Mouse (Mus musculus) splenic B cell, adult 2 months (primary cell): ENCODE results near the gene Msi2.

Experiments
- DNase-seq: peaks from one replicate; pipeline ENCODE4 v3.0.0-alpha.2; 2011; ENCODE audit warnings: low read depth, low spot score
- H3K27me3 ChIP-seq: 2 replicates; pipeline ENCODE4 v1.6.1; 2012; ENCODE audit warnings: mild to moderate bottlenecking, low read length, moderate library complexity, mixed read lengths; ENCODE audit not compliant: control insufficient read depth, poor library complexity, insufficient read depth, severe bottlenecking
- H3K36me3 ChIP-seq: 2 replicates; pipeline ENCODE4 v1.6.1; 2012; ENCODE audit warnings: mild to moderate bottlenecking, low read length, moderate library complexity, mixed read lengths; ENCODE audit not compliant: control insufficient read depth, poor library complexity, insufficient read depth, severe bottlenecking

Gene Msi2

DNA sequence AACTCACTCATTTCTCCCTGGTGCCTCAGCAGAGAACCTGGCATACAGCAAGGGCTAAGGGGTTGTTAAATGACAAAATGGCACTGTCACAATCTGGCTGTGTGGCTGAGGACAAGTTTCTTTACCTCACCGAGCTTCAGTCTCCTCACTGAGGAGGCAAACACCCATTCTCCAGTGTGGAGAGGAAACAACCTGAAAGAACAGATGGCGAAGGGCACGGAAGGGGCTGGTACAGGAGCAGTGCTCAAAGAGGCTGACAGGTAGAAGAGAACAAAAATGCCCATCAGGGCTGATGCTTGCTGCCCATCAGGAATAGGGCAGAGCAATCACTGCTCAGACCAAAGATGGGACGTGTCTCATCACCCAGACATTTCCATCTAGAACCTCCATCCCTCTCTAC, 208.8 kb downstream of the Msi2 start:
- H3K27me3 ChIP-seq, result no peaks in the 10 kb centered on the region
- DNase-seq, result no peak
- no peaks in the 10 kb centered on the region for H3K36me3 ChIP-seq

DNA sequence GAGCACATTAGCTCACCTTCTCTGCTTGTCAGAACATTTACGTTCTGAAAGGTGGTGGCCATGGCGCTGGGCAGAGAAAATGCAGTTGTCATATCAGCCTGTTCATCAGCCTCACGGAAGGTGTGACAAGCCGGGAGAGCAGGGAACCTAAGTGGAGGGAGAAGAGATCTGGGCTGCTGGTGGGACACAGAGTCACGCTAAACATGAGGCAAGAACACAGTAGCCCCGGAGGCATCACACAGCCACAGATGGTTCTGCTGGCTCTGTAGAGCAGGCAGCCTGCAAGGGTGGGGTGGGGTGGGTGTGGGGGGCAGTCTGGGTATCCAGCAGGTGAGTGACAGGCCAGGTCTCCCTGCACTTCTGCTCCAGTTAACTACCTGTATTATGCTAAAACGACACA, 210.2 kb downstream of the Msi2 start:
- Histone ChIP-seq H3K36me3 (no peaks in the 10 kb centered on the region), H3K27me3 (no peaks in the 10 kb centered on the region)
- no peak for DNase-seq

DNA sequence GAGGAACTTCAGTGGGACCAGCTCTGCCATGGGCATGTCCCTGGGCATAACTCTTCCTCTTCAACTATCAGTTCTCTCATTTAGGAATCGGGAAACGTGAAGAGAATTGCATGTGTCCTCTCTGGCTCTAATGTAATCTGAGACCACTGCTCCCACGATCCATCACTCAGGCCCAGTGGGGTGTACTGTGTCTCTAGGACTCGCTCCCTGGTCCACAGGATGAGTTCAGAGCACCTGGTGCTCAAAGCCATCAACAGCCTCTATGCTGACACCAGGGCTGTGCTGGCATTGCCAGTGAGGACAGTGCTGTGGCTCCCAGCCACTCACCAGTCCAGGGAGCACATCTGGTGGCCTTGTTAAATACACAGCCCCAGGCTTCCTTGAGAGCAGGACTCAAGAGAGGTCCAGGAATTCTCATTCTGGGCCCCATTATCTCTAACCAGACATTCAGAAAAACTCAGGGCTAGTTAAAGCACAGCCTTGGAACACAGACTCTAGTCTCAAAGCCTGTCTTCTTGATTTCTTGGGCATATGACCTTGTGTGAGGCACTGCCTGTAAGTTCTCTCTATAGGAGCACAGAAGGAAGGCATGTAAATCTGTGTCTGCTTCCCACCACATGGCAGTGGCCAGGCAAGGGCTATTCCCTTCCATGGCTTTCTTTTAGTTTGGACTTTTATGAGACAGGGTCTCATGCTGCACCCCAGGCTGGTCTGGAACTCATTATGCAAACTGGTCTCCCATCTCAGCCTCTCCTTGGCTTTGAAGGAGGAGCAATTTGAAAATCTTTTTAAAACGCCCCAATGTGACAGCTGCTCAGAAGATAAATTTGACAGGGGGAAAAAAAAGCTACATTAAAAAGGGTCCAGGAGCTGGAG, 211.5 kb downstream of the Msi2 start:
- H3K27me3 ChIP-seq, result no peaks in the 10 kb centered on the region
- no peaks in the 10 kb centered on the region for H3K36me3 ChIP-seq
- DNase-seq, result no peak

DNA sequence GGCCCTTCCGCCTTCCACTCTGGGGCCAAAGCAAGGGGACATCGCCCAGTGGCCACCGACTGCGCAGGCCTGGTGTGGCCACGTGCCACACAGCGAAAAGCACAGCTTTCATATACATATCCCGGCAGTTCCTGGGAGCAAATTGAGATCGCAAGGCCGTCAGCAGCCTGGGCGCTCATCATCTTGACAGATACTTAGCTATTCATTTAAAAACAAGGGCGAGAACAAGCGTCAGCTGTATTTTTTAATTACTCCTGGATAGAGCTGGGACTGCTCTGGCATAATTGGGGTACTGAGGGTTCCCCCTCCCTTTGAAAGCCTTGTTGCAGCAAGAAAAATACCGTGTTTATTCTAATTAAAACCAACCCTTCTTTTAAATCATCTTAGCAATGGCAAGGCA, 212.2 kb downstream of the Msi2 start:
- no peaks in the 10 kb centered on the region for H3K36me3 ChIP-seq
- DNase-seq, result no peak
- no peaks in the 10 kb centered on the region for H3K27me3 ChIP-seq

DNA sequence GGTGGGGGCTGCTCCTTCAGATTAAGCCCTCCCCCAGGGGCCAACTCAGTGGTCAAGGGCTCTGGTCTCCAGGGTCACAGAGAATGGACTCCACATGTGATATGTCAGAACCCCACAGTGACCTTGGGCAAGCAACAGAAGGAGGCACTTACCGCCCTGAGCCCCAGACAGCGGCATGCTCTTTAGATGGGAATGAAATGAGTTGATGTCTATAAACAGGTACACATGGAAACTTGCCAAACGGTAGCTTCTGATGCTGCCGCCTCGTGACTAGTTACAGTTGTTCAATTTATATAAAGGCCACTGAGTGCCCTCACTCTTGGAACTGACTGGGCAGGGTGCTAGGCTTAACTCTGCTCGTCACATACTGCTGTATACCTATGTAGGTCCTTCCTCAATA, 215.7 kb downstream of the Msi2 start:
- DNase-seq, result no peak

DNA sequence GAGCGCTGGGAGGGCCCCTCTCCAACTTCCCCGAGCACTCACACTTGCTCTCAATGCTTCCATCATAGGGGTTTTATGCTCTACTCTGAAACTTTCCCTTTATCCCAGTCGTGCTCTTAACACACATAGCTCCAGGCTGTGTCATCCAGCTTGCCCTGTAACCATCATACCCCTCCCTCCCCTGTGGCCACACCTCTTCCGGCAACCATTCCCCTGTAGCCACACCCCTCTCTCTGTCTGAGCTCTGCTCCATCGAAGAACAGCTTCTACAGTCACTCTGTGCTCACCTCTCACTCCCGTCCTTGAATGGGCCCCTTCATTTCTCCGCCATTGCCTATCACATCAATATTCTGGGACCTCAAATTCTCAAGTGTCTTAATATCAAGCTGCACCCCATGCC, 219.8 kb downstream of the Msi2 start:
- Histone ChIP-seq H3K27me3 (no peaks in the 10 kb centered on the region), H3K36me3 (no peaks in the 10 kb centered on the region)
- peak; percentile 25 for DNase-seq

More for the DNA sequence above, 215.7 kb downstream of the Msi2 start:
- Histone ChIP-seq H3K27me3 (no peaks in the 10 kb centered on the region), H3K36me3 (no peaks in the 10 kb centered on the region)

DNA sequence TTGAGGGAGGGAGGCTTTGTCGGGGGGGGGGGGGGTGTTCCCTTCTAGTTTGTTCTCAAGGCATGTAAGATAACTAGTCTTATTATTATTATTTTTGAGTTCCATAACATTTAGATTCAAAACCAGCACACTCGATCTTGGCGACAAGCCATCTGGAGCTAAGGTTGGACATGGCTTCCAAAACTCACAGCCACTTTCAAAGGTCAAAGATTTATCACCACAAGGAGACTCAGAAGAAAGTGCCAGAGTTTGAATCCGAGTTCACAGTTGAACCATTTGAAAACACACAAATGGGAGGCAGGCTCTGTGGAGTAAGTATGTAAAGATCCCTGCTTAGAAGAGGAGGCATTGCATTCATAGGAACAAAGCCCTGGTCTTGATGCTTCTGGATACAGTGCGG, 221.9 kb downstream of the Msi2 start:
- no peaks in the 10 kb centered on the region for H3K27me3 ChIP-seq
- no peaks in the 10 kb centered on the region for H3K36me3 ChIP-seq
- DNase-seq, result no peak

DNA sequence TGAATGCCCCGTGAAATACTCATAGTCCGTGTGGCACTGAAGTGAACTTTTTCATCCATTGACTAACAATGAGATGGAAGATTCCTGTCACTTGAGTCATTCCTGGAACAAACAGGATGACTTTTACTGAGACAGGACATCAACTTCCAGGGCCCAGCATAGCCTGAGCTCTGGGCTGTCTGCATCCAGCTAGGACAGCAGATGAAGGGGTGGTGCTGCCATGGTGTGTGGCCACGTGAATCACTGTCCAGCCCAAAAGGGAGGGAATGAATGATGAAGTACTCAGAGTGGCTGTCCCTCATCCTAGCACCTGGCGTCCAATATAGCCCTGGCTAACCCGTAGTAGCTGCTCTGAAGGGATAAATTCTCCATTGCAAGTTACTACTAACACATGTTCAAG, 222.6 kb downstream of the Msi2 start:
- no peaks in the 10 kb centered on the region for H3K27me3 ChIP-seq
- no peak for DNase-seq
- H3K36me3 ChIP-seq, result no peaks in the 10 kb centered on the region

DNA sequence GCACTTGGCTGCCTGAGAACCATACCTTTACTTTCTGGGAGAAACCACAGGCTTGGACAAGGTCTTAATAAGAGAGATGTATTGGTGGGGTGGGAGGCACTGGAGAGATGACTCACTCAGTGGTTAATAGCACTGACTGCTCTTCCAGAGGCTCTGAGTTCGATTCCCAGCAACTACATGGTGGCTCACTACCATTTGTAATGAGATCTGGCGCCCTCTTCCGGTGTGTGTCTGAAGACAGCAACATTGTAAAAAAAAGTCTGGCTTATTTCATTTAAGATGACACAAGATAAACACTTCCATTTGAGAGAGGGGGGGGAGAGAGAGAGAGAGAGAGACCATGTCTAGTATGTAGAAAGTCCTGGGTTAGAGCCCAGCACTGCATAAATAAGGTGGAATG, 223.3 kb downstream of the Msi2 start:
- Histone ChIP-seq H3K27me3 (no peaks in the 10 kb centered on the region), H3K36me3 (no peaks in the 10 kb centered on the region)
- DNase-seq, result no peak

DNA sequence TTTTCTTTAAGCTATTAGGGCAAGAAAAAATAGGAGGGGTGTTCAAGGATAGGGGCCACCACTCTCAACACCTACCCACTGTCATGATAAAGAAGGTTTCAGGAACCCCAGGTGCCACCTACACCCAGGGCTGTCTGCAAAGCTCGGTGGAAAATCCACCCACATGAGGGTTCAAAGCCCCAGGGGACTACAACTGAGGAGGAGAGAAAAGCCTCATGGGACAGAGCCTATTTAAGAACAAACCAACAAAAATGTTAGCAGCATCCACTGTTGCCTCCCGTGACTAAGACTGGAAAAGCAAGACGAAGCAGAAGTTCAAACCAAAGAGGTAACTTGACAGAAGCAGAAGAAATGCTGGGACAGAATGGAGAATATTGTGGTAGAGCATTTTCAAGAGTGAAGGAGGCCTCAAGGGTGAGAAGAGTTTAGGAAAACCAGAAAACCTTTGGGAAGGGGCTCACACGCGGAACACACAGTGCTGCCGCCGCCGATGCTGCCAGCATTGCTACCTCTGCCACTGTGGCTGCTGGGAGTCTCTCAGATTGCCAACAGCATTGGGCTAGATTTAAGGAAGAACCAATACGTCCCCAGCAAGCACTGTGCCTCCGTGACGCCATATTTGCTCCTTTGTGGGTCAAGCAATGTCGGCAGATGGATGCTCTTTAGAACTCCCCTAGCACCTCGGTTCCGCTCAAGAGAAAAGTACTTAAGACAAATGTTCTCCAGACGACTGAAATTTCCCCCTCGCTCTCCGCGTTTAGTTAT, 224.3 kb downstream of the Msi2 start:
- peak; percentile 67 for DNase-seq
- no peaks in the 10 kb centered on the region for H3K36me3 ChIP-seq
- H3K27me3 ChIP-seq, result no peaks in the 10 kb centered on the region

DNA sequence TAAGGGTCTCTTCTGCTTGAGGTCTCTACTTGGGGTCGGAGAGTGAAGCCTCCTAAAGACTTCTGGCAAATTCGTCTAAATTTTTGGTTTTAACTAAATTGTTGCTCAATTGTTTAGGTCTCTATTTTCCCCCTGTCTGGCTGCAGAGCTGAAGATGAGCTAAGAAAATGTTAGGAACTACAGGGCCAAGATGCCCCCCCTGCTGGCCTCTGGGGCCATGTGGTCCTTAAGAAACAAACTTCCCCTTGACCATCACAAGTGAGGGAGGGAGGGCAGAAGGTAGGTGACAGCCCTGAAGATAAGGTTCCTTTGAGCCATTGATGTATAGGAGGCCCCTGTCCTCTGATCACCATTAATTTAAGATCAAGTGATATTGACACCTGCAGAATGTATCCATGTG, 225.7 kb downstream of the Msi2 start:
- no peaks in the 10 kb centered on the region for H3K36me3 ChIP-seq
- DNase-seq, result no peak
- no peaks in the 10 kb centered on the region for H3K27me3 ChIP-seq

DNA sequence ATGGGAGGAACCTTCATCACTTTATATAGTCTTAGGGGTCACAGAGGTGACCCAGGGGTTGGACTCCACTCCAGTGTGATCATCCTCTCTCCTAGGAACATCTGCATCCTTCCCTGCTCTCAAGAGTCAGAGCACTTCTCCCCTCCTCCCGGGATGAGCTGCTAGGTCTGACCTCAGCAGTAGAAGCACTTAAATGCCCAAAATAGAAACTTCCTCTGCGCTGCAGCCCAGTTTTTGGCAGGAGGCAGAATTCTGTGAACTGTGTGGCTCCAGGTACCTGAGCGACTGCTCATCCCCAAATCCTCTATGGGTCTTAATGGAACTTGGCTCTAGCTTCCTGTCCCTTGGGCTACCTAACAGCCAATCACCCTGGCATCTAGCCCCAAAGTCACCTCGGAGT, 228.3 kb downstream of the Msi2 start:
- Histone ChIP-seq H3K27me3 (no peaks in the 10 kb centered on the region), H3K36me3 (no peaks in the 10 kb centered on the region; the same call in 1 of the 2 replicates)
- no peak for DNase-seq

DNA sequence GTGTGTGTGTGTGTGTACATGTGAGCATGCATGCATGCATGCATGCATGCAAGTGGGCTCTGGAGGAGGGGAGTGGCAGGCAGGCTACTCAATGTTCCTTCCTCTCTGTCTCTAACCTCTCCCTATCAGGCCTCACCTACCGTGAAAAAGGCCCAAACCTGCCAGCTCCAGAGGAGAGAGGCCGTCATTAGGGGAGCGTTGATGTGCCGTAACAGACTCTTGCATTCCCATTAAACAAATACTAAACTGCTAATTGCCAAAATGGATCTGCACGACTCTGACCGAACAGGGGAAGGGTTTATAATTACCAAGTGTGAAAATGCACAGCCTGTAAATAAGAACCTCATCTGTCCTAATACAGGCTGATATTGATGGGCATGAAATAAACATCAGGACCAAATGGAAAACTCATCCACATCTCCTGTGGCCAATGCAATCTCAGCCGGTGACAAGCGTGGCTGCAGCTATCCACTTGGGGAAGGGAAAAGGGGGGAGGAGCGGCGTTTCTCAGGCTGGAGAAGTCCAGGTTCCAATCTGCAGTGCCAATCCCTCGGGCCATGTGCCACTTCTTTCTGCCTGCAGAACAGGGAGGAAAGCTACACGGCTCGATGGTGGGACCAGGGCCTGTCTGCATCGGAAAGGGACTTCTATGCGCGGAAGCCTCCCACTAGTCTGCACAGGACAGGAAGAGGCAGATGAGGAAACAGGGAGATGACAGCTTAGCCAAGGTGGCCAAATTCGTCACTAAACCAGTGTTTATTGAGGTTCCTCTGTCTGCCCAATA, 229.2 kb downstream of the Msi2 start:
- Histone ChIP-seq H3K36me3 (no peaks in the 10 kb centered on the region; the same call in 1 of the 2 replicates), H3K27me3 (no peaks in the 10 kb centered on the region)
- DNase-seq, result no peak

DNA sequence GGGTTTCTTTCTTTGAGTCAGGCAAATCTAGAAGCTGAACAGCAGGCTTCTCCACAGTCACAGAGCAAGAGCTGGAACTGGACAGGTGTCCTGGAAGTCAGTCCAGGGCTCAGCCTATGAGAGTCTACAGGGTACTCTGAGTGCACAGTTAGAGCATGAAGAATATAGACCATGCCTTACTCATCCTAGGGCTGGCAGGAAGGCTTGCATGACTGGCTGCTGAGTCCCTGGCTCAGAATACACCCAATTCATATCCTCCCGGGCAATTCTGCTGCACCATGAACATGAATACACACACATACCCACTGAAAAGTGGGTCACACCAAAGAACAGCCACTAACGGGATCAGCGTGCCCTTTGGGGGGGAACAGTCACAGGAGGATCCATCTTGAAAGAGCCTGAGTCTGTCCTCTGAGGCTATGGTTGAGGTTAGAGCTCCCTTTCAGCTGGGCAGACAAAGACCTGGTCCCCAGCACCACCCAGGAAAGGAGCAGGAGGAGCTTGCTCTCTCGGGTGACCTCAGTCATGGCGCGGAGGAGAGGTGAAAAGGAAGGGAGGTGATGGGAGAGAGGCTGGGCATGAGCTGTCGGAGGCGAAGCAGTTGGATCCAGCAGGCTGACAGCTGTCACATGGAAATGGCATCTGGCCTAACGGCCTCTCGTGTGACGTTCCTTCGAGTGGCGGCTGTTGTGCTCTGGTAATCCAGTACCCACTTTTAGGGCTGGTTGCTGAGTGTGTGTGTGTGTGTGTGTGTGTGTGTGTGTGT, 230.0 kb downstream of the Msi2 start:
- Histone ChIP-seq H3K36me3 (no peaks in the 10 kb centered on the region; the same call in 1 of the 2 replicates), H3K27me3 (no peaks in the 10 kb centered on the region)
- DNase-seq, result no peak
